Mouse (Mus musculus) myocyte (in vitro differentiated cells): ENCODE data around the gene Kif5c.

ENCODE experiments used
- CEBPB ChIP-seq: IDR thresholded peaks from 2 replicates; pipeline ENCODE4 v1.6.1; 2011; ENCODE audit warnings: mild to moderate bottlenecking, moderate library complexity; ENCODE audit not compliant: poor library complexity, insufficient read depth, severe bottlenecking
- E2F4 ChIP-seq: IDR thresholded peaks from one replicate; pipeline ENCODE4 v1.6.1; 2011; ENCODE audit warnings: mild to moderate bottlenecking, control low read depth, moderate library complexity; ENCODE audit not compliant: insufficient read depth
- MAX ChIP-seq: IDR thresholded peaks from one replicate; pipeline ENCODE4 v1.6.1; 2011; ENCODE audit warnings: low read depth, mild to moderate bottlenecking, control low read depth
- MYOD1 ChIP-seq, 3 experiments: IDR thresholded peaks; one replicate each; pipeline ENCODE4 v1.6.1; 2011; ENCODE audit warnings: control low read depth in 2 of 3, low read depth in 2 of 3, mild to moderate bottlenecking in 2 of 3, moderate library complexity in 1 of 3; ENCODE audit not compliant: insufficient read length in 2 of 3, control insufficient read depth in 1 of 3
- POLR2A ChIP-seq: IDR thresholded peaks from one replicate; pipeline ENCODE4 v1.6.1; 2011; ENCODE audit warnings: low read depth, mild to moderate bottlenecking, control low read depth, moderate library complexity; ENCODE audit not compliant: insufficient read length
- POLR2AphosphoS2 ChIP-seq: IDR thresholded peaks from one replicate; pipeline ENCODE4 v1.6.1; 2011; ENCODE audit warnings: low read depth, control low read depth; ENCODE audit not compliant: insufficient read length
- REST ChIP-seq: IDR thresholded peaks from one replicate; pipeline ENCODE4 v1.6.1; 2011; ENCODE audit warnings: mild to moderate bottlenecking, control low read depth, moderate library complexity; ENCODE audit not compliant: insufficient read depth, insufficient read length
- TCF3 ChIP-seq: IDR thresholded peaks from one replicate; pipeline ENCODE4 v1.6.1; 2011; ENCODE audit warnings: low read depth, control low read depth; ENCODE audit not compliant: insufficient read length
- USF1 ChIP-seq: IDR thresholded peaks from one replicate; pipeline ENCODE4 v1.6.1; 2011; ENCODE audit warnings: low read depth, mild to moderate bottlenecking, control low read depth, moderate library complexity

DNA sequence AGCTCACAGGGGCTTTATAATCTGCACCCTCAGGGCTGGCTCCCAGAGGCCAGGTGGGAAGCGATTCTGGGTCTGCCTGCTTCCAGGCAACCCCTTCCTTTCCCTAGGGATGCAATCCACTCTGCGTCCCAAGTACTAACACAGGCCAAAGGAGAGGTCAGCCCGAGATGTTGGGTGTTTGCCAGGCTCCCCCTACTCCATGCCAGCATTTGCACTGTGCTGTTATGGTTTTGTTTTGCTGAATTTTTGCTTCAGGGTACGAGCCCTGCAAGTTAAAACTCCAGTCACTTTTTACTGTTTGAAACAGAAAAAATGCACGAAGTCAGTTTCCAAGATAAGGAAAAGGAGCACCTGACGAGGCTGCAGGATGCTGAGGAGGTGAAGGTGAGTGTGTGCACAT, 121.9 kb downstream of the Kif5c start:
- TF ChIP-seq POLR2A = no peak
- no peak for TF ChIP-seq MAX
- no peak for TF ChIP-seq POLR2AphosphoS2
- no peak for TF ChIP-seq USF1
- TF ChIP-seq MYOD1 (IDR thresholded peaks at IDR 0.05; ENCODE audit: control insufficient read depth in 1 of 3, insufficient read length in 2 of 3, low read depth in 2 of 3) = no peak
- TF ChIP-seq TCF3 = no peak
- no peak for TF ChIP-seq E2F4
- TF ChIP-seq REST = no peak
- TF ChIP-seq CEBPB = no peak
